Mouse (Mus musculus): ENCODE results near the gene Cntn4. TPM values are rescaled to one million over a fixed set of nuclear protein-coding genes. Genes with fewer than 3 reads are reported as not detected.
"Not testable (repeated sequence)": the region's sequence is repeated elsewhere in the genome, so short reads cannot be mapped to it uniquely, and the experiment has no call there.

Gene Cntn4
- total RNA-seq, 2 experiments from 2014 or later, result 17.4 to 22.5 TPM

DNA sequence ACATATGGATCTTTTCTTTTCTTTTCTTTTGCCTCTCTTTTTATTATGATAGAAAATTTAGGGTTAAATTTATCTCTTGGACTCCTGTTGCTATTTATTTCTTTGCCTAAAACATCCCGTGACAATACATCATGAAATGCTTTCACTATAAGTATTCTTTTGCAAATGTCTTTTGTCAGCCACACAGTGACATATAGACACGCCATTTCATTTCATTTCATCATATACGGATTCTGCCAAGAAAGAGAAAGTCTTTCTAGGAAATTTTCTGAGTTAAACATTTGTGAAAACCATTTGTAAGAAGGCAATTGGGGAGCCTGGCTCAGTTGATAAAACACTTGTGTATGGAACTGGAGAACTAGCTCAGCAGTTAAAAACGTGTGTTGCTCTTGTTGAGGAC is 625.0 kb downstream of the Cntn4 start:
- DNase-seq (ENCODE audit: low spot score in 2 of 2), result no peak

DNA sequence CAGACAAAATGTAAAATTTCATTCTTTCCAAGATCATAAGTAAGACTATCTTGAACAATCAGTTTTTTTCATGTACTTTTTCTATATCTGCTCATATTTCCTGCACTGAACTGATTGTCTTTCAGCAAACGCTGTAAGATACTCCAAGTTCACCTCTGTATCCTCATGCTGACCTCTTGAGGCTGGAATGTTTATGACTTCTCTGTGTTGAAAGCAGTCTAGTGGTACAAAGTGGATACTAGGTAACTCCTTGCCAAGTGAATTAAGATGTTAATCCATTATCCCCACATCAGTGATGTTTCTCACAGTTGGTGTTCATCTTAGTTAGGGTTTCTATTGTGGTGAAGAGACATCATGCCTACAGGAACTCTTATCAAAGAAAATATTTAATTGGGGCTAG is 651.5 kb downstream of the Cntn4 start:
- DNase-seq (ENCODE audit: low spot score in 2 of 2), result no peak

DNA sequence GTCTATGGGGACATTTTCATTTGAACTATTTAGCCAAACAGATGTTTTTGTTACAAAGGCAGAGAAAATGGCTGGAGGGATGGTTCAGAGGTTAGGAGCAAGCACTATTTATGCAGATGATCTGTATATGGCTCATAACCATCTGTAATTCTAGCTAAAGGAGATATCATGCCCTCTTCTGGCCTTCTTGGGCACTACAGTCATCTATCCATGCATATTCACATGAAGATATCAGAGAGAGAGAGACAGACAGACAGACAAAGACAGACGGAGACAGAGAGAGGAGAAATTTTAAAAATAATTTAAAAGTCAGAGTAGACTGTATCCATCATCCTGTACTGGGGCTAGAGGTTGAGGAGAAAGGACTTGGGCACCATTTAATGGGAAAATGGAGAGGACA is 652.2 kb downstream of the Cntn4 start:
- DNase-seq (ENCODE audit: low spot score in 2 of 2), result no peak

DNA sequence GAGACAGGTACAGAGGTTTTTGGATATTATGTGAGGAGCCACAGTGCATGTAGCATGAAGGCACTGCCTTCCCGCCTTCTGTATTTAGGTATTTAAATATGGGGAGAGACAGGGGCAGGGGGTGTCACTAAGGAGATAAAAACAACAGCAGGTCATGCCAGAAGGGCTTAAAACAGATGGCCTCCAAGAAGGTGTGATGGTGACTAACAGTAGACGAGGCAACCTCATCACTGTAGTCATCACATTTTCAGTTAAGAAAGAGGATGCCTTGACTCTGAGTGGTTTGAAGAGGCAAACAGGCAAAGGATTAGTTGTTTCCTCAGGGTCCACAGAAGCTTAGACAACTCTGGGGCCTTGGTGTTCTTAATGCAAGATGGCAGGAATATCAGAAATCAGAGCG is 655.0 kb downstream of the Cntn4 start:
- DNase-seq (ENCODE audit: low spot score in 2 of 2), result no peak

DNA sequence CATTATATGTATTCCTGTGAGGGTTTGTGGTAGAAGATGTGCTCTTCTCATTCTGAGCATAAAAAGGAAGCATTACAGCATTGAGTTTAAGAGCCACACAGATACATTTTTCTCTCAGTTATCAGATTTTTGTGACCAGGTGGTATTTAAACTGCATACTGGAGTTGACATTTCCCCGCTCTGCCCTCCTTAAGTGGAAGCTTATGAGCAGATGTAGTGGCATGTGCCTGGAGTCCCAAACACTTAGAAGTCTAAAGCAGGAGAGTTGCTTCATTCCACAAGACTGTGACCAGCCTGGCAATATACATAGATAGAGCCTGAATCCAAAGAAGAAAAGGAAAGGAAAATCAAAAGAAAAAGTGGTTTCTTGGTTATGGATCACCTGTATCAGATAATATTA is 655.5 kb downstream of the Cntn4 start:
- peak in 1 of 2 experiments; percentile 14 for DNase-seq (ENCODE audit: low spot score in 2 of 2)

DNA sequence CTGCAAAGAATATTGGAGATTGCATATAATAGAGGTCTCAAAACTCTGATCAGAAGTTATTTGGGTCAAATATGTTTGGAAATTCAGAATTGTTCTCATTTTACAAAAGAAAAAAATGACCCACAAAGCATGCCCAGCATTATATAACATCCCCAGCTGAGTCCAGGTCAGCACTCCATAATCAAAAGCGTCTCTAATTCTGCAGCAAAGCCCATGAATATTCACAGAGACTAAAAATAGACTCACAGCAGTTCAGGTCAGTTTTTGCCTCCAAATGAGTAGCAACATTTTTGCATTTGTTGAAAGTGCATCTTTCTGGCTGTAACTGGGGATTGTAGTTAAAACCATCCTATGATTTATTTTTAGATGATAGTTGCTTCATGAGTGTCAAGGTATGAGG is 657.6 kb downstream of the Cntn4 start:
- DNase-seq (ENCODE audit: low spot score in 2 of 2), result no peak

DNA sequence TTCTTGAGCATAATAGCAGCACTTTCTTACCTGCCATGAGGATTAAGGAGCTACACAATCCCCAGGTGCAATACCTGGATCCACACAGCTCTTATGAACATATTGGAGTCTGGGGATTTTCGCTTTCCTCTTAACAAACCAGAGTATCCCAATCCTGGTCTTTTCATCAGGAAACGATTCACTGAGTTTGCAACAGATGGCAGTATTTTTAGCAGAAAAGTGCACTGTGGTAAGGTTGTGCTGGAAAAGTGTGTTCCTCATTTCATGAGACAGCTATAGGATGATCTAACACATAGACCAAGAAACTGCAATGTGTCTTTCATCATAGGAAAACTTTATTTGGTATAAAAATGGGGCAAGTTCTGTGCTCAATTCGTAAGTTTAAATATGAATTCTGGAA is 659.3 kb downstream of the Cntn4 start:
- DNase-seq (ENCODE audit: low spot score in 2 of 2), result no peak

DNA sequence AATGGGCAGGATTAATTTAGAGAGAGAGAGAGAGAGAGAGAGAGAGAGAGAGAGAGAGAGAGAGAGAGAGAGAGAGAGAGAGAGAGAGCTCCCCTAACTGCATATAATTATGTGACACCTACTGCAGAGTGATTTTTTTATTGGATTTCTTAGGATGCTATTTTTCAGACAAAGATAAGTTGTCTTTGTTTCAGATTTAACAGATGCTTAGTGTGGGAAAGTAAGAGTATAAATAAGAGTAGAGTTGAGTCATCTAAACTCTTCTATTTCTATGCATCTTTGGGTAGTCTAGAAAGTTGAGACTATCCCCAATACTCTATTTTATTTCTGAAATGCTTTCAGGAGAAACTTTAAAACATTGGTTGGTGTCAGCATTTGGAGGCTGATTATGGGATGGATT is 660.4 kb downstream of the Cntn4 start:
- no peak for DNase-seq (ENCODE audit: low spot score in 2 of 2)

DNA sequence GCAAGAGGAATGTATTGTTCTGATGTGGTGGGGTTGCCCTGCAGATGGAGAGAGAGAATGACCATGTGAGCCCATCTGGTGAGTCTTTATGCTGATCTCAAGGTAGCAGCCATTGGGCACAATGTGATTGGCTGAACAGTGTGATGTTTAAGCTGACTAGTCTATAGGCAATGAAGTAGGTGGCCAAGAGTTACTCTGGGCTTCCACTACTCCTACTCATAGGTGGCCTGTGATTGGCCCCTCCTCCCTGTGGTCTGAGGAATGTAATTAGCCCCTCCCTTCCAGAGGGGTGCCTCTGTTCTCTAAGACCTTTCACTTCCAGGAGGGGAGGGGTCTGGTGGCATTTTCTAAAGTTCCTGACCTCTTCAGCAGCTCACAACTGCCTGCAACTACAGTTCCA is 663.7 kb downstream of the Cntn4 start:
- DNase-seq (ENCODE audit: low spot score in 2 of 2), result no peak

DNA sequence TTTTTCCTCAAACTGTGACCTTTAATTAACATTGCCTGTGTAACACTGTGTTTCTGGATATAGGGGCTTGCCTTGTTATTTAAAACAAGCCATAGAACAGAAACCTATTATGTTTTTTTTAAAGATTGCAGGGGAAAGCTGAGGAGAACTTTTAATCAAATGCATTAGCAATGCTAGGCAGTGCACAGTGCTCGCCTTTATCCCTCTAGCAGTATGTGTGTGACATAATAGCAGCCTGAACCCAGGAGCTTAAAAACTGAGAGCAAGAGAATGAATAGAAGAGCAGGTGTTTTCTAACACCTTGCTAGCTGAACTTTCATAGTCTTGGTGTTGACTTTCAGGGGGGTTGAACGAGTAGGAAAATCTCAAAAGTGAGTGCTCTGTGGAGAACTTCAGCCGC is 672.6 kb downstream of the Cntn4 start:
- DNase-seq (ENCODE audit: low spot score in 2 of 2), result no peak

DNA sequence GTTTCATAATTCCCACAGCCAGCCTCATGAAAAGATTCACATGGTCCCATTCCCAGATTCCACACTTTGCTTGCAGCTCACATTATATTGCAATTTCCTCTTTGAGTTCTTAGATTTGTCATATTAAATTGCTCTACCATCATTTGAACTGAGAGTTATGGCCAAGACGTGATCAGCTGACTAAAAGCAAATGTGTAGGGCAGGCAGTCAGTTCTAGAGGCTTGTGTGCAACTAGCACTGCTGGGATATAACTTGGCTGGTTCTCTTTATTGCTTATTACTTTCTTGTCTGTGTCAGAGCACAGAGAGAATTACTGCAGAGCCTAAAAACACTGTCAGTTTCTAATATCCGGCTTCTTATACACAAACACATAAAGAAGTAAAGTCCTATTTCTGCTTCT is 673.9 kb downstream of the Cntn4 start:
- DNase-seq (ENCODE audit: low spot score in 2 of 2), result no peak

DNA sequence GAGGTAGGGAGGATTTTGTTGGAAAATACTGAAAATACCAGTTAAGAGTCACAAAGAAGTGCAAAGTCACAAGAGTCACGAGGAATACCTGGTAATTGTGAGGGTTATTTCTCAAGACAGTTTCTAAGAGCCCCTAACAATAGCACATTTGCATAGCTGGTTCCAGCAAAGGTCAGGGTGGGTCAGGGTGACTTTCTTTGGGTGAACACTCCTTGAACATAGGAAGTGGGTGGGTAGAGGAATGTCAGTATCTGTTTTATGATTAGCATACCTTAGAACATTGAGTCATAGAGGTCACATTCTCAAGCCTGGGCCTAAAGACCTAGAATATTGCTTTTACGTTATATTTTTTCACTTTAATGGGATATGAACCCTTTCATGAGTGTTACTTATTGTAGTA is 681.3 kb downstream of the Cntn4 start:
- DNase-seq (ENCODE audit: low spot score in 2 of 2), result not testable (repeated sequence)

DNA sequence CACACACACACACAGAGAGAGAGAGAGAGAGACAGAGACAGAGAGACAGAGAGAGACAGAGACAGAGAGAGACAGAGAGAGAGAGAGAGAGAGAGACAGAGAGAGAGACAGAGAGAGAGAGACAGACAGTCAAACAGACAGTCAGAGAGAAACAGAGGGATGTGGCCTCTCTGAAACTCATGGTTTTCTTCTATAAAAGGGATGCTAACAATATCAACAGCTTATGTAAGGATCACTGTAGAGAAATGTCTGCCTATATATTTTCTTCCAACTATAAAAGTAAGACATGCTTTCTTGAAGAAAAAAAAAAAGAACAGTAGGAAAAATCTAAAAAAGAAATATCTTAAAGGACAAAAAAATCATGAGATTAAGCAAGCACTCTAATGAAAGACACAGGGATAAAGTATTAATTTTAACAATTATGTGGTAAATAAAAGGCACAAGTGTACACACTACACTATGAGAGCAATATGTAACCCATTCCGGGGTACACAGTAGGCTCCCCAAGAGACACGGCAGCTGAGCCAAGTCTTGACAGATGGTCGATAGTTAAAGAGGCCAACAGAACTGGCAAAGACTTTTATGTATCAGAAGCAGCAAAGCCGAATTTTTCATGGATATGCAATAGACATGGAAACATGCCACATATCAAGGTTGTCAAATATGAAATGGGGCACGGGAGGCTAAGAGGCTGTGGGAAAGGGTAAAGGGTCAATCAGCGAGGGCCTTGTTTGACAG is 704.0 kb downstream of the Cntn4 start:
- peak; percentile 10 to 51 for DNase-seq (ENCODE audit: low spot score in 2 of 2)

DNA sequence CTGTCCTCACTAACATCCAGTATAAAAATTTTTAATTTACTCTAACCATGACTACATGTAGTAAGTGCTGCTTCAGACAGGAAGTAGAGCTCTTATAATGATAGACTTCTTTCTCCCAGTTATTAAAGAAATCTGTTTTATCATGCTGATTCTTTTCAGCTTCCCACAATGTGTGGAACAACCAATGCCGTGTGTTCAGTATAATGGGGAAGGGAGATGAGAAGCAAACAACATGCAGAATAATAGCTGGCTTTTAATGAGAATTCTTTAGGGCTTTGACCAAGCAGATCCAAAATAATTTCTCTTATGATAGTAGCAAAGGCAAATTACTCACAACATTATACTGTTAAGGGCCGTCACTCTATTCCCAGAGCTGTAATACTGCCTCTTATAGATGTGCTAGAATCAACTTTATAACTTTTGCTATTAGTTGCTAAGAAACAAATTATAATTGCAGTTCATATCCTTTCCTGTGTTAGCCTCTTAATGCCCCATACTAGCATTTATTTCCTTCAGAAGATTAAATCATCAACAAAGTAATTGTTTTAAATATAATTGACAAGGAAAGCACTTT is 710.5 kb downstream of the Cntn4 start:
- no peak for DNase-seq (ENCODE audit: low spot score in 2 of 2)

DNA sequence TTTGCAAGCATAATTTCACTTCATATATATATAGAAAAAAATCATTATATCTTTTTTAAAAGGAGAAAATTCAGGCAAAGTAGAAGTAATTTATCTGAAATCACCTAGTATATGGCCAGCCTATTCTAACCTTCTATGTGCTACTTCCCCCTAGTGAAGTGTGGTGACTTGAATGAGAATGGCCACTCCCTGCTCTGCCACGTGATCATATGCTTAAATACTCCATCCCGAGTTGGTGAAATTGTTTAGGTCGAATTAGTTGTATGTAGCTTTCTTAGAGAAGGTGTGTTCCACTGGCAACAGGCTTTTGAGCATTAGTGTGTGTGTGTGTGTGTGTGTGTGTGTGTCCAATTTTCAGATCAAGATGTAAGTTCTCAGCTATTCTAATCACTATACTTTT is 730.6 kb downstream of the Cntn4 start:
- DNase-seq (ENCODE audit: low spot score in 2 of 2), result no peak

DNA sequence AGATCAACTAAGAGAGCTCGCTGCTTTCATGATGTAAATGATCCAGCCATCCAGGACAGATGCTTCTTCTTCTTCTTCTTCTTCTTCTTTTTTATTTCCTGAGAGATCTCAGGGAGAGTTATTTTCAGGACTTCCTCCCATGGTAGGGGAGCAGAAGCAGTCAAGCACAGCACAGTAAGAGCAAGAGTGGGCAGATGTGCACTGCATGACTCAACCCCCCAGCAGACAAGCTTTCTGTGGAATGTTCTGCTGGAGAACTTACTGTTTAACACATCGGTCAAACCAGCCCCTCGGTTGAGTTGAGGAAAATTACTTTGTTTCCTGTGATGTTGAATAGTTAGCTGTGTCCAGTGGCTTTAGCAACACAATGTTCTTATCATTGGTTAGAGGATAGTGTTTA is 731.2 kb downstream of the Cntn4 start:
- no peak for DNase-seq (ENCODE audit: low spot score in 2 of 2)

DNA sequence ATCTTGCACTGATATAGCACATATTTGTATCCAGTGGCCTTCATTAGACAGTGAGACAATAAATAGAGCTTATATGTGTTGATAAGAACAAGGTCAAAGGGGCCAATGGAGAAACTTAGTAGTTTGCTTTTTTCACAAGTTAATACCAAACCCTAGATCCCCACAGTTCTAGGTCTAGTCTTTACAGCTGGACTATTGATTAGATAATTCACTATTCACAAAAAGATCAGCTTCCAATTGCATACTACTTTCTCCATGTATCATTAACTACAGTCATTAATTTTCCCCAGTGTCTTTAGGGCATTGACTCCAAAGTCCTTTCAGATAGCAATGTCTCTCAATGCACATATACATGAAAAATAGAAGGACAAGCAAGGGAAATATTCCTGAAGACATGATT is 745.5 kb downstream of the Cntn4 start:
- DNase-seq (ENCODE audit: low spot score in 2 of 2), result no peak

DNA sequence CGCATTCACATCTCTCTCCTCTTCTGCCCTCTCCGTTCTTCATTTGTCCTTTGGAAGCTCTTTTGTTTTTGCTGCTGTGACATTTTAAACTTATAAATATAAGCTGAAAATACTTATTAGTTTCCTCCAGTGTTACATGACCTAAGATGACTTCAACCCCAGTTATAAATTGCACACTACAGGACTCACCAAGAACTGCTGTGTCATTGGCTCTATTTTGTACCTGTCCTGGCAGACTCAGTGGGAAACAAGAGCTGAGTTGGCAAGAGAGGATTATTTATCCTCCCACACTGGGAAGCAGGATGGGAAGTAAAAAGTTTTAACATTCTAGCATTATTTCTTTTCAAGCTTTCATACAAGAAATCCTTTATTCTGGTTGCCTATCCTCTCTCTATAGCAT is 746.0 kb downstream of the Cntn4 start:
- DNase-seq (ENCODE audit: low spot score in 2 of 2), result no peak

DNA sequence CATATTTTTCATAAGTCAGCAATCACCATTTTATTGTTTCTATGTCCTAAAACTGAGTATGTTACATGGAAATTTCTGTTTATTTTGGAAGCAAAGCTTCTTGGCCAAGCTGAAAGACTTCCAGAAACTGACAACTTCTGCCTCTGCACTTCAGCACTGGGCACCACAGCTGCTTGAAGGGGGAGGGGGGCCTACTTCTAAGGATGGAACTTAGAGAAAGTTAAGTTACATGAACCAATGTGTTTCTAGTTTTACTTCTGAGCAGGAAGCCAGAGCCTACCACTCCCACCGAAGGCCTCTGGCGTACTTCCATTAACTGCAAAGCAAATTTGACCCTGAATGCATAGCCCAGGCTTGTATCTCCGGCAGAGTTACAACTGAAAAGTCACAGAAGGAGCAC is 749.2 kb downstream of the Cntn4 start:
- DNase-seq (ENCODE audit: low spot score in 2 of 2), result no peak

DNA sequence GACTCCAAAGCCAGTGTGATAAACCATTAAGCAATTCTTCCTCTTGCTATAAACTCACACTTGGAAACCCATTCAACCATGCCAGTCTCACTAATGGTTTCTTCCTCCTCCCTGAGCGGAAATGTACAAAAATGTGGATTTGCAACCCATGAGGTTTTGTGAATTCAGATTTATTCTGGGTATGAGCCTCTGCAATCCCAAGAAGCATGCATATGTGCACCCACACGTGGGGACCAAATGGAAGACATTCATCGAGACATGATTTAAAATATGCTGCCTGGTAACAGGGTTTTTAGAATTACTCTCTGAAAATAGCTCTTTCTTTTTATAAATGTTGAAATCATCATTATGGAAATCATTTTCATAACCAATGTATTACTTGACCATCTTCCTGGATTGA is 754.0 kb downstream of the Cntn4 start:
- peak in 1 of 2 experiments; percentile 40 for DNase-seq (ENCODE audit: low spot score in 2 of 2)

DNA sequence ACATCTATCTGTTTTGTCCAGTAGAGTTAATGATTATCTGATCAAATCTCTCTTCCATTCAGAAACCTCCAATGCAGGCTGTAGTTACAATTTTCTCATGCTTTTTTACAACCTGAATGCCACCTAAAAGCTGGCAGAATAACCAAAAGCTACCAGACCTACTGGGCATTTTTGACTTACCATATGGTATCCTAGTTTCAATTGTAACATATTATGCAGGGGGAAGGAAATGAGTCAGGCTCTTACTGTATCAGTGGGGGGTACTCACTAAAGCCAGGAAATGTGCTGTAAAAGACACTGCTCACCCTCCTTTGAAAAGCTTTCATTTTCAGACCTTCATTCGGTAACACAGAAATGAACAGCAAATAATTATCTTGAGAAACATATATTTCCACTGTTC is 763.3 kb downstream of the Cntn4 start:
- no peak for DNase-seq (ENCODE audit: low spot score in 2 of 2)

DNA sequence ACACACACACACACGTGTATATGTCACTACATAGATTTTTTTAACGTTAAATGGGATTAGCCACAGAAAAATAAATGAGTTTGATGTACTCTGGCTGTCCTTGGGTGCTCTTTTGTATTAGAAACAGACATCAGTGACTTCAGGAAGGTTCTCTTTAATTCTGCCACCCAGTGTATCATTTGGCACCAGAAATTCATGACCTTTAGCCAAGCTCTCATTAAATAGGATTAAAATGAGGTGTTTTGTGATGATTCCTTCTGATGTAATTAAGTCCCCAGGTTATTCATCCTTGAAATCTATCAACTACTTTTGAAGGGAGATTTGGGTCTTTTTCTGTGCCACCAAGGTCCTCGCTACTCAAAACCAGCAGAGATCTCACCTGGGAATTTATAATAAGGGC is 763.8 kb downstream of the Cntn4 start:
- no peak for DNase-seq (ENCODE audit: low spot score in 2 of 2)

DNA sequence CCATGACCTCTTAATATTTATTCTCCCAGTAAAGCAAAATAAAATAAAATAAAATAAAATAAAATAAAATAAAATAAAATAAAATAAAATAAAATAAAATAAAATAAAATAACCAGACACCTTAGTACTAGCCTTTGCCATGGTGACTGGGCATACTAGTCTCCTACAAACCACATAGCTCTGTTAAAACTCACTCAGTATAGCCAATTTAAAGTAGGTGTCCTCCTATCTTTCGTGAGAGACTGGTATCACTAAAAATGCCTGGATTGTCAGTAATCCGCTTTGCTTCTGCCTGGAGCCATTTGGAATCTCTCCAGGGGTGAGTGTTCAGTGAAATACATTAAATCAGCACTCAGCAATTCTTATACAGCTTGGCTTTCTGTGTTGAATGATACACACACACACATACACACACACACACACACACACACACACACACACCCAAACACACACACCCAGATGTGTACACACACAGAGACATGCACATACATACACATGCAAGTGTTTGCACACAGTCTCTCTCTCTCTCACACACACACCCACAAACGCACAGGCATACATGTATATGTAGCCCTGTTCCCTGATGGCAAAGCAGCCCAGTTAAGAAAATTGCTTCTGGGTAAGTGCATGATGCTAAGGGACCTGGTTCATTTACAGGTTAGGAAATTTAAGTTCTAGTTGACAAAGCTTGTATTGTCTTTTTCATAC is 776.8 kb downstream of the Cntn4 start:
- no peak for DNase-seq (ENCODE audit: low spot score in 2 of 2)
